Mouse (Mus musculus) CD4-positive helper T cell, adult 2 months (primary cell): ENCODE data around the gene Arid5b.

Experiments
- DNase-seq: peaks from one replicate; pipeline ENCODE4 v3.0.0-alpha.2; 2012; ENCODE audit warnings: low read depth, missing footprints, low spot score

Gene Arid5b

GRCm38 (mm10) chr10:68136480-68137083 lies 142.0 kb downstream of the Arid5b start:
- DNase-seq, result peak; percentile 46

GRCm38 (mm10) chr10:68136051-68136450 lies 142.5 kb downstream of the Arid5b start:
- DNase-seq, result no peak

- no peak for DNase-seq
Measured at GRCm38 (mm10) chr10:68135416-68135815, 143.1 kb downstream of the Arid5b start.

- DNase-seq, result no peak
Measured at GRCm38 (mm10) chr10:68134549-68134948, 144.0 kb downstream of the Arid5b start.

- DNase-seq, result no peak
Measured at GRCm38 (mm10) chr10:68134071-68134470, 144.5 kb downstream of the Arid5b start.

- DNase-seq, result no peak
Measured at GRCm38 (mm10) chr10:68132636-68133035, 145.9 kb downstream of the Arid5b start.

GRCm38 (mm10) chr10:68132154-68132553 lies 146.4 kb downstream of the Arid5b start:
- no peak for DNase-seq

- no peak for DNase-seq
Measured at GRCm38 (mm10) chr10:68129651-68130050, 148.9 kb downstream of the Arid5b start.

GRCm38 (mm10) chr10:68129009-68129408 lies 149.5 kb downstream of the Arid5b start:
- DNase-seq, result no peak

GRCm38 (mm10) chr10:68128441-68128848 lies 150.1 kb downstream of the Arid5b start:
- no peak for DNase-seq

- no peak for DNase-seq
Measured at GRCm38 (mm10) chr10:68127604-68128256, 150.8 kb downstream of the Arid5b start.

- DNase-seq, result no peak
Measured at GRCm38 (mm10) chr10:68127104-68127503, 151.4 kb downstream of the Arid5b start.

- DNase-seq, result no peak
Measured at GRCm38 (mm10) chr10:68126551-68126950, 152.0 kb downstream of the Arid5b start.

GRCm38 (mm10) chr10:68125919-68126550 lies 152.5 kb downstream of the Arid5b start:
- no peak for DNase-seq

GRCm38 (mm10) chr10:68124985-68125384 lies 153.6 kb downstream of the Arid5b start:
- no peak for DNase-seq

GRCm38 (mm10) chr10:68123446-68123845 lies 155.1 kb downstream of the Arid5b start:
- DNase-seq, result no peak

- no peak for DNase-seq
Measured at GRCm38 (mm10) chr10:68121960-68122359, 156.6 kb downstream of the Arid5b start.

- no peak for DNase-seq
Measured at GRCm38 (mm10) chr10:68121251-68121650, 157.3 kb downstream of the Arid5b start.

GRCm38 (mm10) chr10:68120011-68120410 lies 158.5 kb downstream of the Arid5b start:
- no peak for DNase-seq

- peak; percentile 69 for DNase-seq
Measured at GRCm38 (mm10) chr10:68119285-68119684, 159.3 kb downstream of the Arid5b start.

GRCm38 (mm10) chr10:68114955-68115354 lies 163.6 kb downstream of the Arid5b start:
- no peak for DNase-seq

- no peak for DNase-seq
Measured at GRCm38 (mm10) chr10:68113645-68114044, 164.9 kb downstream of the Arid5b start.

- no peak for DNase-seq
Measured at GRCm38 (mm10) chr10:68112983-68113382, 165.6 kb downstream of the Arid5b start.
